Mouse (Mus musculus): ENCODE data around the gene Nprl3.

Nprl3 gene

DNA sequence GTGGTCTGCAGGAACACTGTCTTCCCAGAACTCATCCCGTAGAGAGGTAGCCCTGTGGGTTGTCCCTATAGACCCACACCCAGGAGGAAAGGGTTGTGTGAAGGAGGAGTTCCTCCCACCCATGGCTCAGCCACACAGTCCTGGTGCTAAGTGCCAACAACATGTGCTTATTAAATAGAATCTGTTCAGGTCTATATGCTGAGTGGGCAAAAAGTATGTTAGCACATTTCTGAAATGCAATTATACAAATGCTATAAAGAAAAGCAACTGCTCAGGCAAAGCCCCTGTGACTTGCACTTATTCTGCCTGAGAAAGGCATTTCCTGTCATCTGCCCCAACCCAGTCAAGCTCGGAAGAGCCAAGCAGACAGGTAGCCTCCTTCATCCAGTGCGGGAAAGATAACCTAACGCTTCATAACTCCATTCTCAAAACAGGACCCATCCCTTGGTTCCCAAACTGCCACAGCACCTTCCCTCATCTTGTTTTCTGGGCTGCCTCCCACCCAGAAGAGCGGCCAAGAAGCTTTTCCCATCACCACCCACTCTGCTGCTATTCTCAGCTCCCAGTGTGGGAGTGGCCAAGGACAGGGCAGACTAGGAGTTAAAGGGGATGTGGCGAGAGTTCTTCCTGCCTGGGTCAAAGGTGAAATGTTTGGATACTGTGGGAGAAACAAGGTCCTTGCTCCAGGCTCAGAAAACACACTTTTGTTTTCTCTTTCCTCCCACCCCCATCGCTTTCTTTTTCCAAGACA is 24.1 kb downstream of the Nprl3 start:
- no peak for DNase-seq

DNA sequence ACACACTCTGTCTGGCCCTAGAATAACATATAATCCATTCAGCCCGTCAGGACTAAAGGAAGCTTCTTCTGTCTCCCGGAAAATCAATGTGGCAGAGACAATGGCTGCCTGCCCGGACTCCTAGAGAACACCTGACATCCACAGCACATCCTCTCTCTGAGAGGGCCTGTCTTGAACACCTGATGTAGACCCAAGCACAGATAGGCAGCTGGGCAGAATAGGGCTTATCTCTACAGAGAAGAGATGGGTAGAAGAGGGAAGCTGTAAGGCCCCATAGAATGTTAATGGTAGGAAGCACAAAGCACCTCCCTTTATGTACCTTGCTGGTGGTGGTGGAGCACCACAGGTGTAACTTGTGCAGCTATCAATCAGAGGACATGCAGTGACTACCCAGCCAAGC is 25.3 kb downstream of the Nprl3 start:
- no peak for DNase-seq

DNA sequence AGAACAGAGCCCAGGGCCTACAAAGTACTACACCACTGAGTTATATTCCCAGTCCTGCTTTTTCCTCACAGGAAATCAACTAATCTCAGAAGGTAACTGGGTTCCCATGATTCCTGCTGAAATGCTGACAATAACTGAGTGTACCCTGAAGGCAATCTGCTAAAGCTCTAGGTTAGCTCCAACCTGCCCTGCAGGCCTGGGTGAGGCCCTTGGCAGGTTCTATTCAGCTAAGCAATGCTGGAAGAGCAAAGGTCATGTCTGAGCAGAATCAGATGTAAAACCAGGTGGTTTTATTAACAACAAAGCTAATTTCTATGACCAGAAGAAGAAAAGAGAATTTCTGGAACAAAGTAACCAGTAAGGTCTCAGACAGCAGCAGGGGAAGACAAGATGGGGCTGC is 26.1 kb downstream of the Nprl3 start:
- DNase-seq: no peak

DNA sequence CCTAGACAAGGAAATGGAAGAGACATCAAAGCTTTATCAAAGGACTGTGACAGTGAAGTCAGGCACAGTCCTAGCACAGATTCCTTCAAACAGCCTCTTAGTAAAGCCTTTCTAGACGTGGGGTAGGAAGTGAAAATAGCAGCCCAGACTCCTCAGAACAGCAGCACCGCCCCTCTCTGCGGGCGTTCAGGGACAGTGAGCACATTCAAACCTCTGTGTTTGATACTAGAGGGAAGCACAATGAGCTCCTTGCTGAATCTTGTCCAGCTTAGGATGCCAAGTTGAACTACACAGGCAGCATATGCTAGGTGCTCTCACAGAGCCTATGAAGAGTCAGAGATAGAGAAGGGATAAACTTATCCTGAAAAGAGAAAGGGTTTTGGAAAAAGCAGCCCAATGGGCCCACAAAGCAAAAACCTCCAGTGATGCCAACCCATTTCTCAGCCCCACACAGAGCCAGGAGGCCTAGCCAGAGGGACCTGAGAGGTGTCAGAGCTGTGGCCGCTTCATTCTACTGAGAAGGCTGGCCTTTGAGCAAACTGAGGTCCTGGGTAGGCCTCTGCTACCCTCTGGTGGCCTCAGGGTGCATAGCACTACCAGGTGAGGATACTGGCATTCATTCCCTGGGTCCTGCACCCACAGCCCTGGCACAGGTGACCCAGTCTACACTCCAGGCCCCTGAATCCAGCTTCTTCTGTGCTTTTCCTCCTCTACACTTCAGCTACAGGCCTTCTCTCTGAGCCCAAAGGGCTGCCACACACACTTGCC is 29.2 kb downstream of the Nprl3 start:
- DNase-seq: peak; percentile 68 to 82

DNA sequence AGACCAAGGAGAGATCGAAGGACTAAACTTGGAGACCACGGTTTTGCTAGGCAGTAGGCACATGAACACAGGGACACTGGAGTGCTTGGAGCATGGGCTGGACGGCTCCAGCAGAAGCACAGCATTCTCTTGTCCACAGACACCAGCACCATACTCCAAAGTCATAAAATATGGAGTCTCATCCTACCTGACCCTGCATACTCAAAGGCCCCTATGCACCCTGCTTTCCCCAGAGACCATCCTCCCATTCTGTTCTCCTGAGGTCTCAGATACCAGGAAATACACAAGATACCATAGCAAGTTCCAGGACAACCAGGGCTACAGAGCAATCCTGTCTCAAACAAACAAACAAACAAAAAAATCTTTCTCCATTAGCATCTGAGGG is 30.1 kb downstream of the Nprl3 start:
- no peak for DNase-seq

DNA sequence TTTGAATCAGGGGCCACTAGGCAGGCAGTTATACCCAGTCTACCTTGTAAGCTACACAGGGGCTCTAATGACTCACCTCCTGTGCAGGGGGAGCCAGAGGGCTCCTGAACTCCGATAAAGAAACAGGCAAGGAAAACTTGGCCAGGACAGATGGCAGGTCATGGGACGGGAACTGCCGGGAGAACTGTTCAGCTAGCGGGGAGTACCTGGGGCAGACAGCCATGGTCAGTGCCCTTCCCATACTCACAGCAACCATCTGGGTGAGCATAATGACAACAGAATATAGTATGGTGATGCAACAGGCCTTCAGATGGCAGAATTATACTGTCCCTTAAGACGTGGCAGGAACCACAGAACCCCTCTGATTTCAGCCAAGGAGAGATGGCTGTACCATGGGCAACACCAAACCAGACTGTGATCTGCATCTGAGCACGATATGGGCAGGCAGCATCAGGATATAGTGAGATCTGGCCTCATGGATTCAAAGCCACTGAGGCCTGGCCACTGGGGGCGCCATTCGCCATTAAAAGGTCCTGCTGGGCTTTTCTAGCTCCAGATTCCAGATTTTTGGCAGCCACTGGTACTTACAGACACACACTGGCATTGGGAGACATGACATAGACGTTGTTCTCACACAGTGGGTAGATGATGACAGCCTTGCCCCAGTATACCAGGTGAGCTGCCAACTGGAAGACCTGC is 30.6 kb downstream of the Nprl3 start:
- DNase-seq: peak; percentile 68 to 72

DNA sequence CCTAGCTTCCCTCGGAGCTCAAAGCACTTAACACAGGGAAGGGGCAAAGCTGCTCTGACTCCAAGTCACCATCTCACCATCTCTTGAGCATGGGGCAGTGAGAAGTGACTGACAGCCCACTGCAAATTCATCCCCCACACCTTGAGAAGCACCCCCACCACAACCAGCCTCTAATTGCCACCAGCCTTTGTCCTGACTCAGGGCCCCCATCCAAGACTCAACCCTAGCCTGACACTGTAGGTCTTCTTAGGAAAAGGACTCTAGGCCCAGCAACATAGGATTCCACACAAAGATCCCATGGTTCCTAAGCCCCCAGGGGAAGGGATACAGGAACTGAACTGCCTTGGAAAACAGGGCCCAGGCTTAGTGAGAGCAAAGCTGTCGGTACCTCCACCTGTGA is 31.4 kb downstream of the Nprl3 start:
- DNase-seq: no peak

DNA sequence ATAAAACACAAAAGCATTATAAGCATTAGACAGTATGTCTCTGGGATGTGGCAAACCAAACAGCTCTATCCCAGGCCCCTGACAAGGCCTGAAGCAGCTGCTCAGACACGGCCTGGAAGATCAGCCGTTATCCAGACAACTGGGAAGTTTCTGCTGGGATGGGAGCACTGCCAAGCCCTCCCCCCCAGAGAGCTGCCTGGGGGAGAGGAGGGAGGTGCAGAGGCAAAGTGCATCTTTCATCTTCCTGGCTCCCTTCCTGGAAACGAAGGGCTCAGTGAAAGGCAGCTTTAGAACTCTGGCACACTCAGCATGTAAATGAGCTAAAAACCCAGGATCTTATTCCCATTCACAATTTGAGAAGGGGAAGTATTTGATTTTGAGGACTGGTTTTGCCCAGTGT is 31.9 kb downstream of the Nprl3 start:
- DNase-seq: peak; percentile 68 to 87

DNA sequence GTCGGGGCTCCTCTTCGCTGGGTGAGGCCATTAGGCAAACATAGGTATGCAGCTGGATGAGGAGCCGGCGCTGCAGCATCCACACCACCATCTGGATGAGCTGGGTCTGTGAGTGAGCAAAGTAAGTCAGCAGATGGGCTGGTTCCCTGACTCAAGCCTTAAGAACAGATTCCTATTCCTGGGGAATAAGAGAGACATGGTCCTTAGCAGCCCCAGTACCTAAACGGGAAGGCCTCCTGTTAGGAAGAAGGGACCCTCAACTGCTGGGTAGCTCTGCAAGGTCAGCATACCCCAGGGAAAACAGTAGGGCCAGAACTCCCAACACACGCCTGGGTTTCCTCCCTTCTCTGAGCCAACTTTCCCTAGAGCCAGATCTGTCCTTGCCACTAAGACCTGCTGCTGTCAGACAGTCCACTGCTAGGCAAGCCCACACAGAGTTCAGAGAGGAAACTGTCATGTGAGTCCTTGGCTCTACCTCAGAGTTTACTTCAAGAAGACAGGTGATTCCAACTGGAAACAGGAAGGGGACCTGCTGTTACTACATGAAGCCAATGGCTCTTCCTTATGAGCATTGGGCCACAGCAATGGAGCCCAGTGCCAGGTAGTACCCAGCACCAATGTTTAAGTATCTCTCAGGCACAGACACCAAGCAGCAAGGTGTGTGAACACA is 32.6 kb downstream of the Nprl3 start:
- DNase-seq: no peak

DNA sequence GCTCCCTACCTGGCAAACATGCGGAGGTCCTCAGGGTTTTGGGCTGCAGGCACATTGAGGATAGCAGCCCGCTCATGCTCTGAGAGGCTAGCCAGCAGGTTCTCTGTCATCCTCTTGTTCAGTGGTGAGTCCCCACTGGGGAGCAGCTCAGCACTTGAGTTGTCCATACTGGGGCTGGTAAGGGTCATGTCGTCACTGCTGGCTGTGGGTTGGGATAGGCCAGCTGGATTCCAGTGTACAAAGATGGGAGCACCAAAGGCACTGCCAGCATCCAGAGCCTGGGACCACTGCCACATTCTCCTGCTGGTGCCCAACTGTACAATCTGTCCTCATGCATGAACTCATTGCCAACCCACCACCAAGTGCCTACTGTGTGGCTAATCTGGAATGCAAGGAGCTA is 33.6 kb downstream of the Nprl3 start:
- DNase-seq: no peak

DNA sequence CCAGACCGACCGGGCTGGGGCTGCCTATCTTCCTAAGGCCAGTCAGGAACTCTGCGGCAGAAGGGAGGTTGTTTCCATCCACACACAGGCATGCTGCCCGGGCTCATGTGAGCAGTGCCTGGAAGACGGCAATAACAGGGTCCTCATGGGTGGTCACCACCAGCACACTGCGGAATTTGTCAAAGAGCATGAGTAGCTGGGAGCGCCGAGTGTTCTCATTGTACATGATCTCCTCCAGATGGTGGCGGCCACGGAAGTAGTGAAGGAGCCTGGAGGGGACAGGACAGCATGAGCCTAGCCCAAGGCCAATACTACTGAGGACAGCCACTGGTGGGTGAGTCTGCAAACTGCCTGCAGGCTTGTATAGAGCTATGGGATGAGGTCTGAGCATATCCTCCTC is 34.7 kb downstream of the Nprl3 start:
- DNase-seq: no peak

DNA sequence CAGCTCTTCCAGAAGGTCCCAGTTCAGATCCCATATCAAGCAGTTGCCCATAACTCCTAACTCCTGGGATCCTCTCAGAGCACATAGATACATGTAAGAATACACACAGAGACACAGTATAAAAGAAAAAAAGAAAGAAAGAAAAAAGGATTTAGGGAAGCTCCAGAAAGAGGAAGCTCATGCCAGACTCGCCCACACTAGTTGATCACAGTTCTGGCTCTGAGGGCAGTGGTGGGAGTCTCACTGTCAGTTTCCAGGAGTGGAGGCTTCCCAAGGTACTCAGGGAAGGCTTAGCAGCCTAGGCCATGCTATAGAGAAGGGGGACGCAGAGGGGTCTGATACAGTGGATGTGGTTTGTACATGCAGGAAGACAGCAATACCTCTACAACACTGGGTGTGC is 36.4 kb downstream of the Nprl3 start:
- no peak for DNase-seq

DNA sequence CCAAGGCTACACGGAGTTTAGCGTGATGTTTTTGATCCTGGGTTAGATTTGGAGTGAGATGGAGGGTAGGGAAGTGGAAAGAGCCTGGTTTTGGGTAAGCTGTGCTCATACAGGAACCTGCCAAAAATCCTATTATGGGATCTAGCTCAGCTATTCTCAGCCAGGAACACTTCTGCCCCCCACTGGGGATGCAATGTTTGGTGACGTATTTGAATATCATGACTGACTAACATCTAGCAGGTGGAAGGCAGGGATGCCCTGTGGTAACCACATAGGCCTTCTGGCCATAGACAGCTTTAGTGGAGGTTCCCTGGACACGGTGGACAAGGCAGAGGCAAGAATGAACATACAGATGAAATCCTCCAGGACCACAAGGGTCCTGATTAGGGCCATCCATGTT is 37.3 kb downstream of the Nprl3 start:
- no peak for DNase-seq

DNA sequence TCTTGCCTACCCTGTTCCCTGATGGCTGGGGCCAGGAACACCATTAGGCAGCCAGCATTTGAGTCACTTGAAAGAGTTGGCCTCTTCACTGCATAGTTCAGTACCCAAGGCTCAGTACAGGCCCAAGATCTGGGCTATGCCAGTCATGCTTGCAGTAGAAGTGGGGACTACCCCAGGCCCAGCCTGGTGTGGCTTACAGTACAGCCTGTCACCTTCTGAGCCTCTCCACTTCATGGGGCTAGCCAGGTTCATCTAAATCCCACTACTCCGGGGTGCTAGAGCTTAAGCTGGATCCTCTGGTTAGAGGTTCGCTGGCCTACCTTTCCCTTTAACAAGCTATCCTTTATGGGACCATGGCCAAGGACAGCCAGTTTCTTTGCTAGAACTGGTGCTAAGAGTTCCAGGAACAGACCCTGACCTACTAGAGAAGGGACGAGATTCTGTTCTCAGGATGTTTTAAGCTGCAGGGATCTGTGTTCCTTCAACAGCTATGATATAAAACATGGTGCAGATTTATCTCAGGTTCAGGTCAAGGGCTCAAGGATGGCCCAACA is 39.1 kb downstream of the Nprl3 start:
- DNase-seq: no peak

DNA sequence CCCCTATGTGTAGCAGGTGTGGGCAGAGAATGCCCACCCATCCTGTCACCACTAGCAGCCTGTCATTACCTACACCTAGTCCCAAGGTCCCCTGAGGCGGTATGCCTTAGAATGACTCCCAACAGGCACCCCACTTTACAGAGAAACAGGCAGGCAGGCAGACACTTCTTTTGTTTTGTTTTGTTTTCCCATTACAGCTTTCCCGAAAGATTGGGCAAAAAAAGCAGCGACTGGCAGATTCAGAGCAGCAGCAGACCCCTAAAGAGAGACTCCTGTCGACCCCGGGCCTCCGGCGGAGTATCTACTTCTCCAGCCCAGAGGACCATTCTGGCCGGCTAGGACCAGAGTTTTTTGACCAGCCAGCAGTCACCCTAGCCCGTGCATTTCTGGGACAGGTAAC is 40.0 kb downstream of the Nprl3 start:
- no peak for DNase-seq

DNA sequence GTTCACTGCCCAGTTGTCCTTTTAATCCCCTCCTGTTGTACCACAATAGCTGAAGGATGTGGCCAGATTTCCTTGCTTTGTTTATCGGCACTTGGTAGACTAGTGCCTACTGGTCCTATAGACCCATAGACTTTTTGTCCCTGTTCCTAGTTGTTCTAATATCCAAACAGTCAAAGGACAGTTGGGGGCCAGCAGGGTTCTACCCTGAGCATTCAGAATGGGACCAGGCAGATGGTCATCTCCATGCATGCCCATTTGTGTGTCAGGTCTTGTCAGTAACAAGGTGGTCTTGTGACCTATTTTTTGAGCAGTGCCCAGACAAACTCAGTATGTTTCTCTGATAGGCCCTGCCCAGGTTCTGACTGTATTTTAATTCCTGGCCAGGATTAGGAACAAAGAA is 40.5 kb downstream of the Nprl3 start:
- DNase-seq: no peak

DNA sequence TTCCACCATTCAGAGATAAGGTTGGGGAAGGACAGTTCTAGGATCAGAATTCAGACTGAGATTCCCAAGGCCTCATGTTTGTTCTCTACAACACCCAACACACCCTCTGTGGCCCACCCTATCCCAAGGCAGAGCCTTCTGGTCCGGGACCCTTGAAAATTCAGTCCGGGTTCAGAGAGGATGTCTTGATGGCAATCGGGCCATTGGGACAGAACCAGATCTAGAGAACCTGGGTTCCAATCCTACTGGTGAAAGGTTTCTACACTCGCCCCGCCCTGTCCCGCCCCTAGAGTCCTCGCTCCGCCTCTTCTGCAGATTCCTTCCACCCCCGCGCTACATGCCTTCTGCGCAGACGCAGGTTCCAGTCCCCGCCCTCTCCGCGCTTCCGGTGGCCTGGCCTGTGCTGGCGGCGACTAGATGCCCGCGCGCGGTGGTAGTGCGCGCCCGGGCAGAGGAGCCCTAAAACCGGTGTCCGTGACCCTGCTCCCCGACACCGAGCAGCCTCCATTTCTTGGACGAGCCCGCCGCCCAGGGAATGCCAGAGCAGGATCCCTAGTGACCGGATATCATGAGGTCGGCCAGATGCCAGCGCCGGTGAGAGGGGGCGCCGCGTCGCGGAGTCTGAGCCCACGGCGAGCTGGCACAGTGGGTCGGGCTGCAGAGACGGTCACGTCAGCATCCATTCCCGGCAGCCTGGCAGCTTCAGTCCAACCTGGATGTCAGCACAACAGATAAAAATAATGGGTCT is 41.2 kb downstream of the Nprl3 start, which contains the start of gene Mpg:
TSS of gene Mpg (plus strand) at position 382 of the 748 bp plus-strand sequence.
- DNase-seq: peak; percentile 92 to 93

DNA sequence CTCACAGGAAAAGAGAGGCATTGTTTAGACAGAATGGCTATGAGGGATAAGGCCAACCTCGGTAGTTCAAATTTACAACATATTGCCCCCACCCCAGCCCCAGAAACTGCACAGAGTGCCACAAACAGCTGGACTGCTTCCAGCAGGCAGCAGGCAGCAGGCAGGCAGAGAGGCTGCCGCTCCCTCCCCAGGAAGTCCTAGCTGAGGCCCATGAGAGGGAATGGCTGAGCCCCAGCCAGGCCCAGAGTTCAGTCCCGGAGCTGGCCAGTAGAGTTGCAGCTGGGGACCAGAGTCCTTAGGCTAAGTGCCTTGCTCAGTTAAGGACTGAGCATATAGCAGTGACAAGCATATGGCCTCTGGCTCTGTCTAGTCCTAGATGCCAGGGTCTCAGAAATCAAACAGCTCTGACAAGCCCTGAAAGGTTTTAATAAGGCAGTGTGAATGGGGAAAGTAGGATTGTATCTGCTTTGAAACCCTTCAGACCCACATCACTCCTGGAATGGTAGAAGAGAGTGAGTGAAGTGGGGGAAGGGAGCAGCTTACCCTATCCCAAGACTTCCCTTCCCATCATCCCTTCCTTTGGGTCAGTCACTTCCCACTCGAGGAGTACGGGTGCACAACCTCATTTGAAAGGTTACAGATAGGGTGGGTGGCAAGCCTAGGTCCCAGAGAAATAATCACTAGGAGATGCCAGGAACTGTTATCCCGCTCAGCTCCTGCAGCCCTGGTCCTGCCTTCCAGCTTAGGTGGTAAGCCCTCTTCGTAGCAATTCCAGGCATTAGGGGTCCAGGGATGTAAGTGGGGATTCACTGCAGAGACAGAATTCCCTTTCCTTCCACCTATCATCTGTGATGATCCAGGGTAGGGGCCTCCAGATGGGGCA is 42.0 kb downstream of the Nprl3 start:
- peak; percentile 51 to 80 for DNase-seq

DNA sequence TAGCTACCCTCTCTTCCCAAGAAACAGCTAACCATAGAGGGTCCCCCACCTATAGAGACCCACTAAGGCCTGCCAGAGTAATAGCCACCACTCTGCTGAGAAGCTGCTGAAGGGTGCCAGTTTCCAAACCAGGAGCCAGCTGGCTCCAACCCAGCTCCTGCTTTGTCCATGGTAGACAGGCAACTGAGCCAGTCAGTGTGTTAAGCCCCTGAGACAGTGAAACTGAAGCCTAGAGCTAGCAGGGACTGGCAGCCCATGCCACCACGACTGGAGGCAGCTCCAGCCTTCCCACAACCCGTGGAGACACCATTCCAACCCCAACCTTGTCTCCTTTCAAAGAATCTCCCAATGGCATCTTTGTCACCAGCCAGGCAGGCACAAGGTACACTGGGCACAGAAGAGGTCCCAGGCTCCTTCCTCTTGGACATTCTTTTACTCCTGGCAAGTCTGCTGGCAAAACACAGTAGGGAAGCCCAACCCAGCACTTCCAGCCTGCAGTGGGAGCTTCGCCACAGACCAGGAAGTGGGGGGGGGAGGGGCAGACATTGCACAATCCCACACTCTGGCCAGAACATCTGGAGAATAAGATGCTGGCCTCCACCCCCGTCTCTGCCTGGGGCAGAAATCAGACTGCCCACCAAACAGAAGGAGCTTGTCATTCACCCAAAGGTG is 42.9 kb downstream of the Nprl3 start:
- peak; percentile 91 to 93 for DNase-seq

DNA sequence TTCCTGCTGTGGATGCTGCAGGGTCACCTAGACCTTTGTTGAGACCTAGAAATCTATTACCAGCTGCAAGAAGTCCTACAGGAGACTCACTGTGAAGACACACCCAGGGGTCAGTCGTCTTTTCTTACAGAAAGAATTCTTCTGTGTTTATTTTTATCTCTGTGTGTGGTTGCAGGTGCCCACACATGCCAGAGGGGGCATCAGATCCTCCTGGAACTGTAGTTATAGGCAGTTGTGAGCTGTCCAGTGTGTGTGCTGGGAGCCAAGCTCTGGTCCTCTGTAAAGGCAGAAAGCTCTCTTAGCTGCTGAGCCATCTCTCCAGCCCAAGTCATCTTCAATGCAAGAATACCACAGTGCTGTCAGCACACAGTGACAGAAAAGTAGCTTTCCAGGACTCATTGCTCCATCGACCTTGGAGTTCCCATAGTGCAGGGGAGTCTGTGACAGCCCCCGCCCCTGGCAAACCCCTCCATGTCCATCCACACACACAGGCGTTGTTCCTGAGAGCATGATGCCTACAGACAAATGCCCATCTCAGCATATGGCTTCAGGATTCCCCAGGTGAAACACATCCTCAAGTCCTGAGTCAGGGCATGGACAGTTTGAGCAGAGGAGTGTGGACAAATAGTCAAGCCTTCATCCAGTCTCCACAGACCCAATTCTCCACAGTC is 44.1 kb downstream of the Nprl3 start:
- DNase-seq: no peak
